Mouse (Mus musculus) cerebellum, adult 9-11 months (tissue): ENCODE measurements around the gene Amz1.
A peak's percentile ranks its signal among the peaks of the same experiment; 100 is the strongest.

Experiments
- DNase-seq: peaks from one replicate; pipeline ENCODE4 v3.0.0; 2022

The Amz1 gene

GRCm38 (mm10) chr5:140723822-140724221 is at the start of gene Amz1:
Gene Amz1, plus strand, starts transcription at chr5:140724127.
- no peak for DNase-seq

DNA sequence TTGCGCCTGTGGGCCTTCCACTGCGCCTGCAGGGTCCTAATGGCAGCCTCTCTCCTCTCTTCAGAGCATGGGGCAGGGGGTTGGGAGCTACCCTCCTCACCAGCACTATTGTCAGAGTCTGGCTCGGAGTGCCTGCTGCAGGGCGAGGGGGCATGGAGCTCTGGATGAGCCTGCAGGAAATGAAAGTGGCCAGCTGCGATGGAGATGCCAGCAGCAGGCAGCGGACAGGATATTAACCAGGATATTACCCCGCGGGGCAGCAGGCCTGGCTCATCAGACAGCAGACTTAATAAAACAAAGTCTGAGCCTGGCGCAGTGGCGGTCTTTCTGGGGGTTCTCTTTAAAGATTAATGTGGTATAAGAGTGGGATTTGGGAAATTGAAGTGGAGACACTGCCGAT is 48.8 kb upstream of the Amz1 start:
- DNase-seq, result no peak

- no peak for DNase-seq
These were observed 48.3 kb upstream of the Amz1 start for GRCm38 (mm10) chr5:140675640-140676039.

DNA sequence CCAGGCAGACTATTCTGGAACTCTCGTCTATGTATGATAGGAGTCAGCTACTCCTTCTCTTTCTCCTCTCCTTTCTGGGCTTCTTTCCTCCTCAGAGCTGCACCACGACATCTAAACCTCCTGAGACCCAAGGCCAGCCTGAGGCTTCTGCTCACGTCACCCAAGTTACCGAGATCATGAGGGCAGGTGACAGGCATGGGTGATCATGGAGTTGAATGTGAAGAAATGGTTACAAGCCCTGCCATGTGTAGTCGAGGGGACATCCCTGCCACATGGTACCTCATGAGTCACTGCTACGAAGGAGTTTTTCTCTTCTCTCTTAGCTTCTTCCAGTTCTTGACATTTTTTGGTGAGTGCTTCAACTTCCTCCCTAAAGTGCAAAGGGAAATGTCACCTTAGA is 46.8 kb upstream of the Amz1 start:
- DNase-seq, result no peak

DNA sequence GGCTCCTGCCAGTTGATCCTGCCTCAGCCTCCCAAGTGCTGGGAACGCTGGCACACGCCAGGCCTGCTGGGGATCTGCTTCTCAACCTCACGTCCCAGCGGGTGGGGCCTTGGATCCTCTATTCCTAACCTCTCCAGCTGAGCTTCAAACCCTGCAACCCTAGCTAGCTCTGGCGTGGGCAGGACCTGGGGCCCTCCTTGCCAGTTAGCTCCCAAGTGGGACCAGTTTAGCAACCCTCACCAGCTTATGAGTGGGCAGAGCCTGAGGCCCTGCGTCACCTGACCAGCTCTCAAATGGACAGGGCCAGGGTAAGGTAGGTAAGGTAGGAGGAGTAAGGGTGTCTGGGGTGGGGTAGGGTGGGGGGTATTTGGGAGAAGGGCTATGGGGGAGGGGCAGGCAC is 43.9 kb upstream of the Amz1 start:
- no peak for DNase-seq

DNA sequence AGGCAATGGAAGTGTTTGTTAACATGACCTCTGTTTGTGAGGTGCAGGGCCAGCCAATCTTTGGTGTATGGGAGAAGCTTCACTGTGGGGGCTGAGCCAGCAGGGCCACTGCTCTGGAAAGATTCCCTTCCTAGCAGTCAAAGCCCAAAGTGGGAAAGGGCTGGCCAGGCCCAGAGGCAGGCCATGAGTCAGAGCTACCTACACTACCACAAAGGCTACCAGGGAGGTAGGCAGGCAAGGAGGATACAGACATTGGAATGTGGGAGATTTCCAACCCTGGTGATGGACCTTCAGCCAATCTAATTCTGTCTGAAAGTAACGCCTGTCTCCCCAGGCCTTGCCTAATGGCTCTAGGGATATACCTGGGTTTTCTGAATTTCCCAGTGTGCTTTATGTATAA is 43.0 kb upstream of the Amz1 start:
- no peak for DNase-seq

DNA sequence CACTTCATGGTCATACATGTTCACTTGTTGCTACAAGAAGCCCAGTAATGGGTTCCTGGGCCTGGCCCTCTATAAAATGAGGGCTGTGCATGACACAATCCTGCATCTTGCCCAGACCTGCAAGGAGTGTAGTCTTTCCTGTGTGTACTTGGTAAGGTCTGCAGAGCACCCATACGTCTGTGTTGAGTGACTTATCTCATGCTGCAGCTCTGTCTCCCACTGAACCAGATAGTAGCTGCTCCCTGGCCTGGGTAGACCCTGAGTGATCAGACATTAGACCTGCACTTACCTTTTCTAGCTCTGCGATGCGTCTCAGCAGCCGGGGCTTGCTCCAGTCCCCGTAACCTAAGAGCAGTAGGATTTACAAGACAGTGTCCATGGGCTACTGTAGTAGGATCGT is 41.8 kb upstream of the Amz1 start:
- DNase-seq, result no peak

GRCm38 (mm10) chr5:140684343-140685148 is 39.4 kb upstream of the Amz1 start:
- no peak for DNase-seq

GRCm38 (mm10) chr5:140688434-140688833 is 35.5 kb upstream of the Amz1 start:
- no peak for DNase-seq

DNA sequence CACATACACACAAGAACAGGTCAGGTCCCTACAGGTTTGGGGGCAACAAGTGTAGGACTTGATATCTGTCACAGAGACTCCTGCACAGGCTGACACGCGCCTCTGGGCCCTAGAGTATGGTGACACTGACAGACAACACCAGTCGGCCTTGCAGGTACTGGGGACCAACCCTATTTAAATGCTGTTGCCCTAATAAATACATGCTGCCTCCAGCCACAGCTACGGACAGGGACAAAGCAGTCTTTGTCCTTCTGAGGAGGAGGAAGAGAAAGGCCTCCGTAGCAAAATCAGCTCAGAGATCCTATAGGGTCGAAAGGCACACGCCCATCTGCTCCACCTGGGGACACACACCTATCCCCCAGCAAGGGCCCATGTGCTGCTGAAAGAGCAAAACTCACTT is 27.9 kb upstream of the Amz1 start:
- DNase-seq, result no peak

GRCm38 (mm10) chr5:140699776-140700175 is 24.2 kb upstream of the Amz1 start:
- peak; percentile 45 for DNase-seq

DNA sequence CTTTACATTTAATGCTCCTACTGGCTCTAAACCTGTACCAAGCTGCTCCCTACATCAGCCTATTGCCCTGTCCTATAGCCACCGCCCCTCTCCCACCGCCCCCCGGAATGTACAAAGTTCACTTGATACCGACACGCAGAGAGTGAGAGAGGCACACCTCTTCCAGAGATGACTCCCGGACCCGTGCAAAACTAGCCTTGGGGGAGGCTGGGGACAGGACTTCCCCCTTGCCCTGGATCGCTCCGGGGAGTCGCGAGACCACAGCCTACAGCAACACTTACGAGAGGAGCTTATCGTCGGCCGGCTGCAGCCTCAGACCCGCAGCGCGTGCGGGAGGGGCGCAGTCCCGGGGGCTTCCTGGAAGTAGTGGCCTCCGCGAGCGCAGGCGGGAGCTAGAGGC is 22.3 kb upstream of the Amz1 start:
- DNase-seq, result no peak

- DNase-seq, result peak; percentile 96
These were observed 21.8 kb upstream of the Amz1 start, which contains the start of gene Iqce for GRCm38 (mm10) chr5:140702103-140702513. Gene Iqce, minus strand, starts transcription at chr5:140702378.

DNA sequence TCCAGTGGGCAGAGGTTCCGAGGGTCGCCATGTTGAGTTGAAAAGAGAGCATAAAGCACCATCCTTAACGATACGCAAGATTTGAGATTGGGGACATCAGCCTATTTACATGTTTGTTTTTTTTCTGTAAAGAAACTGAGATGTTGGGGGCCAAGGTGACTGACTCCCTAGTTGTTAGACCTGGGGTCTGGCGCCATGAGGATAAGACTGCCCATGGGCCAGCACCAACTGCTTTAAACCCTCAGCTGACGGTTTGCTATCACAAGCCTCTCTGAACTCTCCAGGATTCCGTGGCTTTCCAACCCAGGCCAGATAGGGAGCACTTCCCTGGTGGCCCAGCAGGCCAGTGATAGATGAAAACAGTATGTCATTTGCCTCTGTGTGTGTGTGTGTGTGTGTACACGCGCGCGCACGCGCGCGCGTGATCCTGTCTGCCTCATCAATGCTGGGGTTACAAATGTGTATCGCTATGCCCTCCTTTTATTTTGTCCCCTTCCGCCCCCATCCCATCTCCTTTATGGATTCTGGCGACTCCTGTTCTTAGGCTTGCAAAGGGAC is 21.2 kb upstream of the Amz1 start:
- peak; percentile 52 for DNase-seq

GRCm38 (mm10) chr5:140703480-140704377 is 20.2 kb upstream of the Amz1 start:
- peak; percentile 52 for DNase-seq

GRCm38 (mm10) chr5:140704378-140705251 is 19.3 kb upstream of the Amz1 start, which contains the start of gene Brat1:
Gene Brat1, plus strand, starts transcription at chr5:140705011.
- peak; percentile 100 for DNase-seq

GRCm38 (mm10) chr5:140705501-140706171 is 18.3 kb upstream of the Amz1 start:
- DNase-seq, result peak; percentile 60

DNA sequence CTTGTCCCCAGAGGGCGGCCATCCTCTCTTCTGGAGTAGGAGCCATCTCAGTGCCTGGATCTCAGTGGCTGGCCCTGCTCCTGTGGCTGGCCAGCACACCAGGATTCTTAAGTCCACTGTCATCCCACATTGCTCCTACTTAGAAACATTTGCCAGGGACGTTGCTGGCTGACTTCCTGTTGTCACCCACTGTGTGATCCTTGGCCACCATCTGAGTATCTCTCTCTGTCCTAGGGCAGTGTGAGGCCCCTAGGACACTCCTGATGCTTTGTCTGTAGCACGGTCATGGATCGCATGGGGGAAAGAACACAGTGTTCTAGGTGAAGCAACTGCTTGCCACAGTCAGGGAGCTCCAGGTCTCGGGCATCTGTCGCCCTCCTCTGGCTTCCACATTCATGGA is 13.6 kb upstream of the Amz1 start:
- no peak for DNase-seq

DNA sequence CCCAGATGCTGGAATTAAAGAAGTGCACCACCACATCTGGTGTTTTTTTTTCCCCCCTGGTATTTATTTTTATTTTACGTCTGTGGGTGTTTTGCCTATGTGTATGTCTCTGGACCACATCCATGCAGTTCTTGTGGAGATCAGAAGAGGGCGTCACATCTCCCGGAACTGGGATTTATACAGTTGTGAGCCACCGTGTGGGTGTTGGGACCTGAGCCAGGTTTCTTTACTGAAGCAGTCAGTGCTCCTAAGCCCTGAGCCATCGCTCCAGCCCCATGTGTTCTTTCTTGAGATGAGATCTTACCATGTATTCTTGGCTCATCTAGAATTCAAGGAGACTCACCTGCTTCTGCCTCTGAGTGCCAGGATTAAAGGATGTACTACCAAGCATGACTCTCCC is 12.9 kb upstream of the Amz1 start:
- DNase-seq, result no peak

- no peak for DNase-seq
These were observed 3.2 kb upstream of the Amz1 start for GRCm38 (mm10) chr5:140720773-140721172.

DNA sequence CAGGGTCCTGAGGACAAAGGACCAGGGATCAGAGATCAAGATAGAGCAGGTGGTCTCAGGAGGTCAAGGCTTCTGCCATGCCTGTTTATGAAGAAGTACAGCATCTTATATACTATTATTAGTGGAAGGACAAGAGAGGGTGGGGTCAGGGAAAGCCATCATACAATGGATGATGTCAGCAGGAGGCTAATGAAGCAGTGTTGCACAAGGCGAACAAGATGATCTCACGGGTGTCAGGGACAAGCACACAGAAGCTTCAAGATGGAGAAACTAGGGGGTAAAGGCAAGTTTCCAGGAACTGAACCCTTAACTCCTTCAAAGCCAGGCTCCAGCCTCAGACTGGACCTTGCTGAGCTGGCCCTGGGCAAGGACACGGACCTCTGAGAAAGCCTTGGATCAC is 1.8 kb upstream of the Amz1 start:
- DNase-seq, result no peak
